Mouse (Mus musculus): Measurements from ENCODE around the gene Rac3. TPM values are rescaled to one million over a fixed set of nuclear protein-coding genes. Genes with fewer than 3 reads are reported as not detected.

Rac3 gene
- polyA plus RNA-seq (2015; fragmentation: Nextera tagmentation; extraction: Ambion mirVana) = 617 and 689 TPM in 2 replicates

GRCm38 (mm10) chr11:120721124-120722066, at the start of gene Rac3:
Rac3 (plus strand) TSS chr11:120721470.

GRCm38 (mm10) chr11:120672687-120673593, 48.3 kb upstream of the Rac3 start, which contains the start of gene Aspscr1:
Aspscr1 (plus strand) TSS chr11:120672973.

GRCm38 (mm10) chr11:120713580-120714518, 7.4 kb upstream of the Rac3 start, which contains the start of the genes Cenpx and Lrrc45:
Cenpx (minus strand) TSS chr11:120713738.
Lrrc45 (plus strand) TSS chr11:120713925.

GRCm38 (mm10) chr11:120727169-120727527, 5.9 kb downstream of the Rac3 start, which contains the start of gene Dcxr:
Dcxr (minus strand) TSS chr11:120727281.

GRCm38 (mm10) chr11:120731858-120732680, 10.8 kb downstream of the Rac3 start, which contains the start of gene Cbr2:
Cbr2 (minus strand) TSS chr11:120732114.

GRCm38 (mm10) chr11:120762672-120763041, 41.4 kb downstream of the Rac3 start, which contains the start of gene Hmga1b:
Hmga1b (plus strand) TSS chr11:120762794.

Other genes starting within 250 kb of the Rac3 start
- 156 and 163 TPM in 2 replicates for gene Mrpl12, start 236.9 kb upstream of the Rac3 start, polyA plus RNA-seq (2015; fragmentation: Nextera tagmentation; extraction: Ambion mirVana)
- 29.1 and 32.5 TPM in 2 replicates for gene Slc25a10, start 229.6 kb upstream of the Rac3 start, polyA plus RNA-seq (2015; fragmentation: Nextera tagmentation; extraction: Ambion mirVana)
- 0.29 and 0.30 TPM in 2 replicates for gene Gcgr, start 190.8 kb upstream of the Rac3 start, polyA plus RNA-seq (2015; fragmentation: Nextera tagmentation; extraction: Ambion mirVana)
- gene Mcrip1, start 171.7 kb upstream of the Rac3 start, polyA plus RNA-seq (2015; fragmentation: Nextera tagmentation; extraction: Ambion mirVana) = 238 and 259 TPM in 2 replicates
- not detected in 2 replicates for gene Ppp1r27, start 170.3 kb upstream of the Rac3 start, polyA plus RNA-seq (2015; fragmentation: Nextera tagmentation; extraction: Ambion mirVana)
- 213 and 228 TPM in 2 replicates for gene P4hb, start 148.2 kb upstream of the Rac3 start, polyA plus RNA-seq (2015; fragmentation: Nextera tagmentation; extraction: Ambion mirVana)
- gene Arhgdia, start 139.8 kb upstream of the Rac3 start, polyA plus RNA-seq (2015; fragmentation: Nextera tagmentation; extraction: Ambion mirVana) = 444 and 484 TPM in 2 replicates
- 163 and 172 TPM in 2 replicates for gene Alyref, start 123.1 kb upstream of the Rac3 start, polyA plus RNA-seq (2015; fragmentation: Nextera tagmentation; extraction: Ambion mirVana)
- gene Anapc11, start 123.0 kb upstream of the Rac3 start, polyA plus RNA-seq (2015; fragmentation: Nextera tagmentation; extraction: Ambion mirVana) = 220 and 225 TPM in 2 replicates
- 1.8 and 3.2 TPM in 2 replicates for gene Npb, start 113.0 kb upstream of the Rac3 start, polyA plus RNA-seq (2015; fragmentation: Nextera tagmentation; extraction: Ambion mirVana)
- 162 and 185 TPM in 2 replicates for gene Pcyt2, start 103.5 kb upstream of the Rac3 start, polyA plus RNA-seq (2015; fragmentation: Nextera tagmentation; extraction: Ambion mirVana)
- 42.3 and 44.0 TPM in 2 replicates for gene Sirt7, start 96.2 kb upstream of the Rac3 start, polyA plus RNA-seq (2015; fragmentation: Nextera tagmentation; extraction: Ambion mirVana)
- 47.6 and 50.2 TPM in 2 replicates for gene Mafg, start 87.9 kb upstream of the Rac3 start, polyA plus RNA-seq (2015; fragmentation: Nextera tagmentation; extraction: Ambion mirVana)
- 8.8 and 9.5 TPM in 2 replicates for gene Pycr1, start 77.7 kb upstream of the Rac3 start, polyA plus RNA-seq (2015; fragmentation: Nextera tagmentation; extraction: Ambion mirVana)
- 1.6 and 2.8 TPM in 2 replicates for gene Myadml2, start 73.3 kb upstream of the Rac3 start, polyA plus RNA-seq (2015; fragmentation: Nextera tagmentation; extraction: Ambion mirVana)
- 13.9 and 15.4 TPM in 2 replicates for gene Notum, start 60.3 kb upstream of the Rac3 start, polyA plus RNA-seq (2015; fragmentation: Nextera tagmentation; extraction: Ambion mirVana)
- gene Aspscr1, start 48.5 kb upstream of the Rac3 start, polyA plus RNA-seq (2015; fragmentation: Nextera tagmentation; extraction: Ambion mirVana) = 134 and 150 TPM in 2 replicates
- gene Cenpx, start 7.7 kb upstream of the Rac3 start, polyA plus RNA-seq (2015; fragmentation: Nextera tagmentation; extraction: Ambion mirVana) = 103 and 104 TPM in 2 replicates
- 45.3 and 62.8 TPM in 2 replicates for gene Lrrc45, start 7.5 kb upstream of the Rac3 start, polyA plus RNA-seq (2015; fragmentation: Nextera tagmentation; extraction: Ambion mirVana)
- gene Dcxr, start 5.8 kb downstream of the Rac3 start, polyA plus RNA-seq (2015; fragmentation: Nextera tagmentation; extraction: Ambion mirVana) = 25.0 and 27.0 TPM in 2 replicates
- 4.1 and 4.5 TPM in 2 replicates for gene Cbr2, start 10.6 kb downstream of the Rac3 start, polyA plus RNA-seq (2015; fragmentation: Nextera tagmentation; extraction: Ambion mirVana)
- gene Hmga1b, start 41.3 kb downstream of the Rac3 start, polyA plus RNA-seq (2015; fragmentation: Nextera tagmentation; extraction: Ambion mirVana) = 1.8 and 2.9 TPM in 2 replicates
- gene Rfng, start 62.7 kb downstream of the Rac3 start, polyA plus RNA-seq (2015; fragmentation: Nextera tagmentation; extraction: Ambion mirVana) = 98.9 and 123 TPM in 2 replicates
- 236 and 269 TPM in 2 replicates for gene Gps1, start 62.8 kb downstream of the Rac3 start, polyA plus RNA-seq (2015; fragmentation: Nextera tagmentation; extraction: Ambion mirVana)
- 34.8 and 41.7 TPM in 2 replicates for gene Dus1l, start 74.9 kb downstream of the Rac3 start, polyA plus RNA-seq (2015; fragmentation: Nextera tagmentation; extraction: Ambion mirVana)
- gene Fasn, start 103.1 kb downstream of the Rac3 start, polyA plus RNA-seq (2015; fragmentation: Nextera tagmentation; extraction: Ambion mirVana) = 47.3 and 79.1 TPM in 2 replicates
- gene Ccdc57, start 211.4 kb downstream of the Rac3 start, polyA plus RNA-seq (2015; fragmentation: Nextera tagmentation; extraction: Ambion mirVana) = 4.0 and 4.1 TPM in 2 replicates
- 3.7 and 4.1 TPM in 2 replicates for gene Slc16a3, start 227.0 kb downstream of the Rac3 start, polyA plus RNA-seq (2015; fragmentation: Nextera tagmentation; extraction: Ambion mirVana)

Measured in neural tube, postnatal 0 days (tissue).